Mouse (Mus musculus): ENCODE measurements at regions not wholly inside any gene's neighbourhood (a gene's known extent, or its start where the extent isn't known, plus 50 kb on each side); places are given as distances from the start of the nearest gene placed in this dataset.

DNA sequence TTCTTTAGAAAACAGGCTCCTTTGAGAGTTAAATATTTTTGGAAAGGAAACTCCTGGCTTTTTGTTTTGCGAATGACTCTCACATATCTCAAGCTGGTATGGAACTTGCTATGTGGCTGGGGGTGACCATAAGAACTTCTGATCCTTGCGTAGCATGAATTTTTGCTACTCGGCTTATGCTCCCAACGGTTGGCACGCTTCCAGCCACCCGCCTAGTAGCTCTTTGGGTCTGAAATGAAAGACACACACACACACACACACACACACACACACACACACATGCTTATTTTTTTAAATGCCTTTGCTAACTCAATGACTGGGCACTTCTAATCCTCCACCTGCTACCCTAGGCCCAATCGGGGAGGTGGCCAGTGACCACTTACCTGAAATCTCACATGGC, 180.3 kb upstream of the Stac start:
- TF ChIP-seq POLR2A (IDR thresholded peaks at IDR 0.05; ENCODE audit: extremely low read depth, insufficient read depth, low read length) (no peak), CTCF (IDR thresholded peaks at IDR 0.05; ENCODE audit: extremely low read depth, insufficient read depth, low read length) (no peak)
